Mouse (Mus musculus): ENCODE results near the gene Kbtbd7. TPM values are rescaled to one million over a fixed set of nuclear protein-coding genes. Genes with fewer than 3 reads are reported as not detected.
"Not testable (repeated sequence)": the region's sequence is repeated elsewhere in the genome, so short reads cannot be mapped to it uniquely, and the experiment has no call there.

Kbtbd7 gene
- 10 to 100 TPM; 42.8 to 44.0 TPM for total RNA-seq (2021)

DNA sequence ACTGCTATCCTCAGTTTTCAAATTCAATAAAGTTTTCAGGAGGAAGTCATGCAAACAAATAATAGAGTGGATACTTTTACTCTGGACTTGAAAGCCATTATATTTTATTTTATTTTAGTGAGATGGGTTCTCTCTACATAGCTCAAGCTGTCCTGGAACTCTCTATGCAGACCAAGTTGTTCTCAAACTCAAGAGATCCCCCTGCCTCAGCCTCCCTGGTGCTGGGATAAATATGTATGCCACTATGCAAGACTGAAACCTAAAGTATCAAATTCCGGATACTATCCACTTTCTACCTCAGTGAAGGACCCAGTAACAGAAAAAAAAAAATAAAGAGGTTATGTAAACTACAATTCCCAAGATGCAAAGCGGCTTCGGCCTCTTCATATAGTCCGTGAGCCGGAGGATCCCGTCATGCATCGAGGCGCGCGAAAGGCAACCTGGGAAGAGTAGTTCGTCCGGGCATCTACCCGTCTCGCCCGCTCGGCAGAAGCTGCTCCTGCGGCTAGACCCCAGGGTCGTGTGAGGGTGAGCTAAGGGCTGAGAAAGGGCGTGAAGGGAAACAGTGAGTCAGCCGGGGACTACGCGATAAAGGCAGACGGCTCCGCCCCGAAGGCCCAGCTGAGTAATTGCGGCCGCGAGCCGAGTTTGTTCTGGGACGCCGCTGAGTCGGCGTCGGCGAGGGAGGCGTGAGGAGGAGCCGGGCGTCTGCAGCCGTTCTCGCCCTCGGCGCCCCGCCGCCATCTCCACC, at the start of gene Kbtbd7:
Gene Kbtbd7, plus strand, starts transcription at position 533 of the 751 bp plus-strand sequence.
- DNase-seq: peak; percentile 92

DNA sequence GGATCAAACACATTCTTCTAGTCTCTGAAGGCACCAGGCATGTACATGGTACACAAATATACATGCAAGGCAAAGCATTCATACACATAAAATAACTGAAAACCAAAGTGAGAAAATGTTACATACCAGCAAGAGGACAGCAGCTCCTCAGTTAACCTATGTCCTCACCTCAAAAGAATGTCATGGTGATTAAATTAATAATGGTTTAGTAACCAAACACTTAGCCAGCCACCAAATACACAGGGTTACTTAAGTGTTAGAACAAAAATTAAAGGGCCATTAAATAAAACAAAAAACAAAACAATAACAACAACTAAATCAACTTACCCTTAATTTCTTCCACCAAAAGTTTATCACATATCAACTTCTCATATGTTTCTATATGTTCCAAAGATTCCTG, 49.3 kb upstream of the Kbtbd7 start:
- DNase-seq: no peak

- no peak for DNase-seq
Observed at GRCm38 (mm10) chr14:79383120-79383519, 43.2 kb upstream of the Kbtbd7 start.

DNA sequence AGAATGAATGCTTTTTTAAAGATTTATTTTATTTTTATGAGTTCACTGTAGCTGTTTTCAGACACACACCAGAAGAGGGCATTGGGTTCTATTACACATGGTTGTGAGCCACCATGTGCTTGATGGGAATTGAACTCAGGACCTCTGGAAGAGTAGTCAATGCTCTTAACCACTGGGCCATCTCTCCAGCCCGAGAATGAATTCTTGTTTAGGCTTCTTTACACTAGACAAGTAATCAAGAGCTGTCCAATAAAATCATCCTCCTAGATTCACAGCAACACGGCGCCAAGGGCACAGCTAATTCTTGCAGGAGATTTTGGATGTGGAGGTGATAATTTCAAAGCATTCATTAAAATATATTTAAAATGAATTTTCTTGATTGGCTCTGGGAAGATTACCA, 38.0 kb upstream of the Kbtbd7 start:
- DNase-seq: no peak

- DNase-seq: peak in 1 of 2 experiments; percentile 3
Observed at GRCm38 (mm10) chr14:79389438-79390264, 36.7 kb upstream of the Kbtbd7 start.

GRCm38 (mm10) chr14:79390265-79390926, 35.9 kb upstream of the Kbtbd7 start, which contains the start of gene Naa16:
Gene Naa16 (minus strand): TSS chr14:79390778.
- DNase-seq: peak; percentile 95

GRCm38 (mm10) chr14:79393289-79393688, 33.0 kb upstream of the Kbtbd7 start:
- DNase-seq: no peak

GRCm38 (mm10) chr14:79394564-79394963, 31.7 kb upstream of the Kbtbd7 start:
- no peak for DNase-seq

GRCm38 (mm10) chr14:79397321-79398122, 28.8 kb upstream of the Kbtbd7 start, which contains the start of gene Mtrf1:
Gene Mtrf1 (plus strand): TSS chr14:79397772.
- peak; percentile 64 to 67 for DNase-seq

DNA sequence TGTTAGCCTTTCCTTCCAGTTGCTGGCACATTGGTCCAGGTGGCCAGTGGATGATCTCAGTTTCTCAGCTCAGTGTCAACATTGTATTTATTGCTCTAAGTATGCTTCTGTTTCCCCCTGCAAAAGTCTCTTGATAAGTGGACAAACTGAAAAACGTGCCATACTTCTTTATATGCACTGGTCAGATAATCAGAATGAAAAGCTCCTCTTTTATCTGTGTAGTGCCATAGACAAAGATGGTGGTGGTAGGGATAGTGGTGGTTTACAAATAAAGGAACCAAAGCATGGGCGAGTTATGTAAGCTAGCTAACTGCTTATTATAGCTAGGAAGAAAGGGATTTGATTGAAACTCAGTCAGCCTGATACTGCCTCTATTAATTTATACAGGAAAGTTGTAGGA, 18.7 kb upstream of the Kbtbd7 start:
- DNase-seq: no peak

- no peak for DNase-seq
Observed at GRCm38 (mm10) chr14:79409278-79409830, 17.0 kb upstream of the Kbtbd7 start.

GRCm38 (mm10) chr14:79410662-79411061, 15.6 kb upstream of the Kbtbd7 start:
- no peak for DNase-seq

- DNase-seq: no peak
Observed at GRCm38 (mm10) chr14:79413121-79413520, 13.2 kb upstream of the Kbtbd7 start.

DNA sequence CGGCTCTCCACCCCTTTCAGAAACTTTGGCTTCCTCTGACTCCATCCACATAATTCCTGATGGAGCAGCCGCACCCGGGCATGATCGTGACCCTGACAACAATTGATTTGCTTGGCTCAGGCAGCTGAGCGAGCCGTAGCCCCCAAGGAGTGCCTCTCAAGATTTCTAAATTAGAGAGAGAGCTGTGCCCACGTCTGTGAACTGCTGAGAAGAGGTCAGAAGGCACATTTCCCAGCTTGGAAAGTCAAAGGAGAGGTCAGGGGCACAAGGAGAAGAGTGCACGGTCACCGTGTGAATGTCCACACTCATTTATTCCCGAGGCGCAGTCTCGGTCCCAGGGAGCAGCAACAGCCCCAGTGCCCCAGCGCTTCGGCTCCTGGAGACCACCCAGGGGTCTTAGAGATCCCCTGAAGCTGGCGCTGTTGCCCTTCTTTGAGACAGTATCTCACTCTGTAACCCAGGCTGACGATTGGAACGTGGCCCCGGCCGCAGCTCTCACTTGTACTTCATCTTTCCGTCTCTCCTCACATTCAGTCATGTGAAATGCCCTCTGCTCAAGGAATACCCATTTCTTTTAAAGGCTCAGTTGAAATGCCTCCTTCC, 6.1 kb upstream of the Kbtbd7 start:
- DNase-seq: no peak

GRCm38 (mm10) chr14:79426730-79427365, 537 bp downstream of the Kbtbd7 start:
- DNase-seq: not testable (repeated sequence)

GRCm38 (mm10) chr14:79434068-79434467, 7.8 kb downstream of the Kbtbd7 start:
- no peak for DNase-seq

DNA sequence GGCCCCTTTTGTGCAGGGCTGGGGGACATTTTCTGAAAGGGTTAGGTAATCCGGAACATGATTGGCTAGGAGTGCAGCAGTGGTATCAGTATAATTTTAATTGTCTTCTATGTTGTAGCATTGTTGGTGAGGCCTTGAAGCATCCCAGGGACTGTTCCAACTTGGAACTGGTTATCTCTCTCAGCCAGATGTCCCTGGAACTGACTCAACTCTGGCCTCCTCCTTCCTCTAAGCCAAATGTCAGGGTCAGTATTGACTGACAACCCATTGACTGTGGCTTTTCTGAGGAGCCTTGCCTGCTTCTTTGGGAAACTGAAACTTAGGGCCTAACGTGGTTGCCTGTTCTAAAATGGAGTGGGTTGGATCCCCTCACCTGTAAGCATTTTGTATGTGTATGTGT, 14.3 kb downstream of the Kbtbd7 start:
- no peak for DNase-seq

DNA sequence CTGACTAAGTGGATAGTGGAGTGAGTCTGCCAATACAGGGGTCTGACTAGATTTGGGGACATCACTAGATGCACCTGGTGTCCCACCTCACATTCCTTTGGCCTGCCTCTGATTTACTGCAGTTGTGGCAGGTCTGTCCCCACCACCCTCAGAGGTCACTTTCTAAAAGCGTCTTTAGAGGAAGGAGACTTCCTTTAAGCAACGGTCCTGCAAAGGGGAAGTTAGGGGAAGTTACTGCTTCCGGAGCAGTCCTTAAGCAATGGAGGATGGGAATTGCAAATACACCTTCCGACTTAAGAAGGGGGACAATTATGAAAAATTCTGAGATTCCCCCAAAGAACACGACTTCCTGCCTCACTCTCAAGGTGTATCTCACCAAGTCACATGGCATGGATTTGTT, 15.1 kb downstream of the Kbtbd7 start:
- DNase-seq: no peak

DNA sequence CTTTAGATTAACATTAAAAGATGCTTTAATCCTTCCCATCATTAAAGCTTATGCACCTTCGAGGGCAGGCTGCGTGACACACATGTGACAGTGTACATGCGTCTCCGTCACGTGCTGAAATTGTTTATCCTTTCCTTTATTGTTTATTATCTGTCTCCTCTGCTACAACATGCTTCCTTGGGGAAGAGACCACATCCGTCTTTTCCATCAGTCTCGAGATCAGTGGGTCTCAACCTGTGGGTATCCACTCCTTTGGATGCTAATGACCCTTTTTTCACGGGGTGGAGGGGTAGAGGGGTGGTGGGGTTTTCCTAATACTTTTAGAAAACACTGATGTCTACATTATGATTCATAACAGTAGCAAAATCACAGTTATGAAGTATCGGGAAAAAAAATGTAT, 18.3 kb downstream of the Kbtbd7 start:
- no peak for DNase-seq

- peak; percentile 23 to 47 for DNase-seq
Observed at GRCm38 (mm10) chr14:79445055-79445620, 18.8 kb downstream of the Kbtbd7 start.

Measured in layer of hippocampus, postnatal 36 days (tissue).